Mouse (Mus musculus) ovary, postnatal 36 days (tissue): ENCODE measurements at regions not wholly inside any gene's neighbourhood (a gene's known extent, or its start where the extent isn't known, plus 50 kb on each side); places are given as distances from the start of the nearest gene placed in this dataset.
A peak's percentile ranks its signal among the peaks of the same experiment; 100 is the strongest.

Experiments
- DNase-seq: peaks from one replicate; pipeline ENCODE4 v3.0.0; 2022; ENCODE audit warnings: low spot score, mixed read lengths

DNA sequence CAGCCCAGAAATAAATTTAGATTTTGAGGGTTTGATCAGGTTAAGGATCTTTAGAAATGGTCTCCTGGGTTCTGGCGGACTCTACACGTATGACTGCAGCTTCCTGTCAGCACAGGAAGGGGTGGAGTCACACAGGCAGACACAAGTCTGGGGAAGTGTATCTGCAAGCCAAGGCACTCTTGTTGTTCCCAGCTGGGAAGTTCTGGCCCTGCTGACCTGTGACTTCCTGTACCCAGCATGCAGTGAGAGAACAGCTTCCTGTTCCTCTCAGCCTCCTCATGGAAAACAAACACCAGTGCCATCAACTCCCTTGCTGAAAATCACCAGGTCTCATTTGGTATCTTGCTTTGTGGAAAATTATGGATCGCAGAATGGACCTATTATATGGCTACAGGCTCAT lies 140.9 kb downstream of the Ets2 start:
- DNase-seq: no peak

DNA sequence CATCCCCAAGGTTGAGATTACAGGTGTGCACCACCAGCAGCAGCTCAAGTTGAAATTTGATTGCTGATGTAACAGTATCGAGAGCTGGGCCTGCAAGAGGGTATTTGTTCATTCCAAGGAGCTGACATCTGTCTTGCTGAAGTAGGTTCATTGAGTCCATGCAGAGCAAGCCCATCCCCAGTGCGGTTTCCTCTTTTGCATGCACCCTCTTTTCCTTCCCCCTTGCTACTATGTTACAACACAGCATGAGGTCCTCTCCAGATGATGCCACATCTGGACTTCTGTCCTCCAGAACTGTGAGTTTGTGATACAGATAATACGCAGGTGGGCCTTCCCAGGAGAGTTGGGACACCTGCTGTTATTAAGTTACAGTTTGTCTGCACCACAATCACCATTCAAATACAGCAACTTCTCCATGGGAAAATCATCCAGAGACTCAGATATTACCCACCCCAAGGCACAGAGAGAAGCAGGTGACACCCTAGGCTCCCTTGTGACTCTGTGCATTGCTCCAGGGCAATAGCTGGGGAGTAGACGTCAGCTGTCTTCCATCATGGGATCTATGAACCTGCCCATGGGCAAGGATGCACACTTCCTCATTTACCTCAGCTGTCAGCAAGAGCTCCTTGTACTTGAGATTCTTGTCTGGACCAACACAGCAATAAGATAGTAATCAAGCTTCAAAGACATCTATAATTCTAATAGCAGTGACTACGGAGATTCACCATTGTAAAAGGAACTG lies 137.8 kb downstream of the Ets2 start:
- no peak for DNase-seq

DNA sequence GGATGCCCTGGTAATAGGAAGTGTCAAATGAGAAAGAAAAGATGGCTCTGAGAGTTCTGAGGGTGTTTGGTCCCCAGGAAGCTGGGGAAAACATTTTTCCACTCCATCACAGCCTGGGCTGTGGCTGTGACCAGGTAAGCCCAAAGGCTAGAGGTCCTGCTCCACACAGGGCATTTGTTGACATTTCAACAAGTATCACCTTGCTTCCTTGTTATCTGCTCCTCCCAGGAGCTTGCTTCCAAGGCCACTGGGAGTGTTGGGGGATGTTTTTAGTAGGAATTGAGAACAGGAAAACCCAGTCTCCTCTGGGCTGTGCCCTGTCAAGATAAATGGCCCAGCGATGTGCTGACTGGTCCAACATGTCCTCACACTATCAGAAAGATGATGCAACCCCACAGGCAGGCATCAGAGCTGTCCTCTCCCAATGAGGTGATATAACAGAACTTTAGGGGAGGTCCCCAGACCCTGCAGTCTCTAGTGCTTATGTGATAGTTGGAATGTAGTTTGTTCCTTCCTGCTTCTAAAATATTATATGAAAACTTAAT lies 137.1 kb downstream of the Ets2 start:
- no peak for DNase-seq

DNA sequence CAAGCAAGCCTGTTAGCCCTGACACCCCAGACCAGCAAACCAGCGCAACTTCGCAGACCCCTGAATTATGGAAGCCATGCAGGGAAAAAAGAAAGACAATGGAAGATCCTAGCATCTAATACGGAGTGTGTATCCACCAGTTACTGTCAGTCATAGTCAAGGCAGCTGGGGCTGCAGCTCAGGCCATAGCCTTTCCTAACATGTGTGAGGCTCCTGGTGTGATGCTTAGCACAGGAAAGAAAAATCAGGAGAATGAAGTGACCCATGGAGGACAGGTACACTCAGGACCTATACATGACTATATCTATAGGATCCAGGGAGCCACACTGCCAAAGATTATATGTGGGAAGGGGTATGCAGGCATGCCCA lies 136.6 kb downstream of the Ets2 start:
- DNase-seq: no peak

DNA sequence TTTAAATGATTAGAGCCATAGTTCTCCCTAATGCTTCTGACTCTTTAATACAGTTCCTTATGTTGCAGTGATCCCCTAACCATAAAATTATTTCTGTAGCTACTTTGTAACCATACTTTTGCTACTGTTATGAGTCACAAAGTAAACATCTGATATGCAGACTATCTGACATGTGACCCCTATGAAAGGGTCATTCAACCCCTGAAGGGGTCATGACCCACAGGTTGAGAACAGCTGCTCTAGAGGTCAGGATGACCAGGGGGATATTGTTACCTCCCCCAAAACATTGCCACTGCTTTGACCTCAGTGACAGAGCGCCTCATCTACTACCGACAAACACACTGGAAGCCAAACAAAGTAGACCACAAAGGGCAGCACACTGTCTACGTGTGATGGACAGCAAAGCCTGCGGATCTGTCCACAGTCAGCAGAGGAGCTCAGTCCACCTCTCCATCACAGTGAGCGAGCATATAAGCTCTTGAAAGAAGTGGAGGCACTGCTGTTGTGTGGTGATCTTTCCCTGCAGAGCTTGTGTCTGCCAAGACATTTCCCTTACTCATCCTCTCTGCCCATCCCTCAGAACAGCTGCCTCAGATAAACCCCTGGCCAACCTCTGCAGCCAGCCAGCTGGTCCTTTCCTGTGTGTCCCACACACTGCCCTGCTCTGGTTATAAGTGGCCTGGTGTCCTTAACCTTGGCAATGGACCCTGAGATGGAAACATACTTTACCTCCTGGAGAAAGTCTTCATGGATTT lies 136.0 kb downstream of the Ets2 start:
- no peak for DNase-seq

DNA sequence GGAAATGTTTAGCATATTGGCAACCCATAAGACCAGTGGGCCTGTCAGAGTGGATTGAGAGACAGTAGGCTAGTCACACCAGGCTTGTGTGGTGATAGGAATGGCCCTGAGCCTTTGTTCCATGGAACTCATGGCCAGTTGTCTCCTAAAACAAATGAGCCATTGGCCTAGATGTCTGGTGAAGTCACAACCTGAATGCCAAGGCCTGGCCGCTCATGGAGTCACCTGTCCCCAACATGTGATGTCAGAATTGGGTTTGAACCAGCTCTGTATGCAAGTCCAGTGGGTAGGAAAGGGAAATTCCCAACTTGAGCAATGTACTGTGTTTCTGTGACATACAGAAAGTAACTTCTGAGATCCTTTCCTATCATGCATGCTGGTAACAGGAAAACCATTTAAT lies 134.1 kb downstream of the Ets2 start:
- no peak for DNase-seq

DNA sequence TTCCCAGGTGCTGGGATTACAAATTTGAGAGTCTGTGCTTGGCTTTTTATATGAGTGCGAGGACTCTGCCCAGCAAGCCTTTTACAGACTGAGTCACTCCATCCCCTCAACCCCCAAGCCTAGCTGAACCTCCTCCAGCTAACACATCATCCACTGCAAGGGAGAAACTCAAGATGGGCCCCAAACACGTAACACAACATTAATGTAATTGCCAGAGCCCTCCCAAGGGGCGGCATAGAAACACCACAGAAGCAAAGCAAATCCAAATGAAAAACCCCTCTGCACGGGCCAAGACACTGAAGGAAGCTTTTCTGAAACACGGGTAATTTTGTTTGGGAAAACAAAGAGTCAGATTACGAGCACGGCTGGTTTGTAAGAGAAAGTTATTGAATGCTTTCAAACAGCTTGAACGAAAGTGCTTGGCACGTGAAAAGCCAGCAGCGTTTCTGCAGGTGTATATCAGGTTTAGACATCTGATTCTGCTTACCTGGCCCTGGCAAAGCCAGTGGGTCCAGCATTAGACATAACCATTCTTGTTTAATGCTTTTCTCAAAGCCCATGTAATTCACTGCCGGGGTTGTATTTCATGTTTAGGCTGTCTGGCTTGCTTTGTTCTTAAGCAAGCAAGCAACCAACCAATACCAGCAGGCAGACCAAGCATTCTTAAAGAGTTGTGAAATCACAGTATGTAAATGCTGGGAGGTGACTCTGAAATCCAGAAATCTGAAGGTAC lies 132.8 kb downstream of the Ets2 start:
- no peak for DNase-seq

DNA sequence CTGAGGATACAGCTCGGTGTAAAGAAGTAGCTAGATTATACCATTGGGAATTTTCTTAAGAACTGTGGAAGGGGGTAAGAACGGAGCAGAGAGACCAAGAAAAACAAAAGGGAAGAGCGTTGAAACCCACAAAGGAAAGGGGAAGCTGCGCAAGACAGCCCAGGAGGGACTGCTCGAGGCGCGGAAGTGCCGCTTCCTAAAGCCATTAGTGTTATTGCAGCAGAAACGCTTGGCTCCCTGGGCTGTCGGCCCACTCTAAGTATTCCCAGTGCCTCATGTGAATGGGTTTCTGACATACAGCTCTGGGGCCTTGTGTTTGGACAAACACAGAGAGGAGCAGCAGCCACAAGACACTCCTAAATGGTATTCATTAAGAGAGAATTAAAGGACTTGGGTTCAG lies 131.6 kb downstream of the Ets2 start:
- no peak for DNase-seq

DNA sequence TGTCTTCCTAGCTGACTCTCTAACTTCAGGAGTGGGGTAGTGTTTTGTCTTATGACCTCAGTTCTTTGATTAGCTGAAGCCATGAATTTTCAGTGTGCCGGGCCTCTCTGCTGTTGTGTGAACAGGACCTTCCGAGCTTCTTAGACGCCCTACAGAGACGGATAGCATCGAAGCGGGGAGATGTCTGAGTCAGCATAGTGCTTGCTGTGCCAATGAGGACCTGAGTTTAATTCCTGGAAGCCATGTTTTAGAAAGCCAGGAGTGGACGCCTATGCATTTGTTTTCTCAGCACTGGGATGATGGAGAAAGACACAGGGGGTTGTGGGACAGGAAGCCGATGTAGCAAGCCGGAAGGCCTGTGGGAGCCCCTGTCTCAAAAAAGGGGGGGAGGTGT lies 130.5 kb downstream of the Ets2 start:
- DNase-seq: peak; percentile 32

DNA sequence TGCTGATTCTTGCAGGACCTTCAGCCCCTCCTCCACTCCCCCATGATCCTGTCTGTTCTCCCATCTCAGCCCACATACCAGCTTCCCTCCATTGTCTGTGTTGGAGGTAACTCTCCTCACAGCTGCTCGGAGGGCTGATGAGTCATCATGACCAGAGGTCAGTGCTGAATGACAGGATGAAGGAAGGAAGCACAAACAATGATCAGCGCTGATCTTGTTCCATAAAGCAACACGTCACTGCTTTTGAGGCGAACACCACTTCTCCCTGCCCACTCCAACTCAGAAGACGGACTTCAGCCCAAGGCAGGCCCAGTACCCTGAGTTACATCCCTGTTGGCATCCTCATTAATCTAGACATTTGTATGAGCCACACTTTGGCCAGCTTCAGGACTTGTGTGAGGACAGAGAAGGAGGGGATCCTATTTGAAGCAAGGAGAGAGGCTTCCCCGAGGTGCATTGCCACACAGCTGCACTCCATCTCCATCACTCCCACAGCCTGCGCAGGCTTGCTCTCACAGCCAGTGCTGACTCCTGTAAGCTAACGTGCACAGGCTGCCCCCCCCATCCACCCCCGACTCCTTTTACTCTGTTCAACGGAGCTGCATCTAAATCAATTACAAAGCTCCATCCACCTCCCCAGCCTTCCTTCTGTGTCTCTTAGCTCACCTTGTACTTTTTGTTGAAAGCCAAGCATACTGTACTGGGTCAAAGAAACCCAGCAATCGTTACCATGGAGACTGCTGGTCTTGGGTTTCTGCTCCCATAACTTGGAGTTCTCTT lies 129.9 kb downstream of the Ets2 start:
- DNase-seq: peak; percentile 33

DNA sequence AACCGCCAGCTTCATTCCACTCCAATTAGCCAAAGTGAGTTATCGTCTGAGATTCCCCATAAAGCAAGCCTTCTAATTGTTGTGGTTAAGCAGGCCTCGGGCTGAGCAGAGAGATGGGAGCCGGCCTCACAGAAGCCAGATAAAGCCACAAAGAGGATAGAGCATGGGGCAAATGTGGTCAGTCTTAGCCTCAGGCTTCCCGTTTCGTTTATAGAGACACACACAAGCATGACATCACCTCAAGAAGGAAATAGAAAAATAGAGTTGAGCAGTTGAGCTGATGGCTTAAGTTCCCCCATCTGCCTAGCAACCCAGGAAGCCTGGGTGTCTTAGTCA lies 125.5 kb downstream of the Ets2 start:
- no peak for DNase-seq

DNA sequence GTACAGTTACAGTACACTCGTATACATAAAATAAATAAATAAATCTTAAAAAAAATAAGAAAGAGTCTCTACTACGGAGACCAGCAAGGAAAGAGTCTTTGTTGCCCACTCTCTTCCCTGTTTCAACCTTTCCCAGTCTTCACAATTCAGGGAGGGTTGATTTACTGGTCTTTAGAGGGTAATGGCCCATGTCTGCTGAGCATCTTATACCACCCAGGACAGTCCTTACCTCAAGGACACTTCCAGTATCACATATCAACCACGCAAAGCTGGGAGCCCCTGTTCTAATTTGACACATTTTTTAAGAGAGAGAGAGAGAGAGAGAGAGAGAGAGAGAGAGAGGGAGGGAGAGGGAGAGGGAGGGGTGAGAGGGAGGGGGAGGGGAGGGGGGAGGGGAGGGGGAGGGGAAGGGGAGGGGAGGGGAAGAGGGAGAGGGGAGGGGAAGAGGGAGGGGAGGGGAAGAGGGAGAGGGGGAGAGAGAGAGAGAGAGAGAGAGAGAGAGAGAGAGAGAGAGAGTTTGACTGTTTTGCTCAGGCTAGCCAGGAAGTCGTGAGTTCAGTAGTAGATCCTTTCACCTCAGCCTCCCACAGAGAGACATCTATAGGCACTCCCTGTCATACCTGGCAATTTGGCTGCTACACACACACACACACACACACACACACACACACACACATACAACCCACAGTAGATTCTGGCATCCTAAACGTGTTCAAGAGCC lies 125.0 kb downstream of the Ets2 start:
- no peak for DNase-seq

DNA sequence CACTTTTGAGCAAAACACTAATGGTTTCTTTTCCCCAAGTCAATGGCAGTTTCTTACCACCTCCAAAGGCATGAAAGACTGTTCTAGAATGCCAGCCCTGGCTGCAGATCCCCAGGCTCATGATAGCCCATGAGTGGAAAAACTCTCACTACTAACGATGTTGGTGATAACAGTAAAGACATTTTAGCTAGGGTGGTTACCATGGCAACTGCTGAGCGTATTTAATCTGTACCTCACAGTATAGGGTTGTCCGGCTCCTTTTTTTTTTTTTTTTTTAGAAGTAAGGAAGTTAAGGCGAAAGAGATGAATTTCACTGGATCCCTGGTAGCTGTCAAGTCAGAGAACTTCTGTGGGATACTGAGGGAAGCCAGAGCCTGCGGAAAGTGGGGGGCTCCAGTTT lies 123.8 kb downstream of the Ets2 start:
- no peak for DNase-seq

DNA sequence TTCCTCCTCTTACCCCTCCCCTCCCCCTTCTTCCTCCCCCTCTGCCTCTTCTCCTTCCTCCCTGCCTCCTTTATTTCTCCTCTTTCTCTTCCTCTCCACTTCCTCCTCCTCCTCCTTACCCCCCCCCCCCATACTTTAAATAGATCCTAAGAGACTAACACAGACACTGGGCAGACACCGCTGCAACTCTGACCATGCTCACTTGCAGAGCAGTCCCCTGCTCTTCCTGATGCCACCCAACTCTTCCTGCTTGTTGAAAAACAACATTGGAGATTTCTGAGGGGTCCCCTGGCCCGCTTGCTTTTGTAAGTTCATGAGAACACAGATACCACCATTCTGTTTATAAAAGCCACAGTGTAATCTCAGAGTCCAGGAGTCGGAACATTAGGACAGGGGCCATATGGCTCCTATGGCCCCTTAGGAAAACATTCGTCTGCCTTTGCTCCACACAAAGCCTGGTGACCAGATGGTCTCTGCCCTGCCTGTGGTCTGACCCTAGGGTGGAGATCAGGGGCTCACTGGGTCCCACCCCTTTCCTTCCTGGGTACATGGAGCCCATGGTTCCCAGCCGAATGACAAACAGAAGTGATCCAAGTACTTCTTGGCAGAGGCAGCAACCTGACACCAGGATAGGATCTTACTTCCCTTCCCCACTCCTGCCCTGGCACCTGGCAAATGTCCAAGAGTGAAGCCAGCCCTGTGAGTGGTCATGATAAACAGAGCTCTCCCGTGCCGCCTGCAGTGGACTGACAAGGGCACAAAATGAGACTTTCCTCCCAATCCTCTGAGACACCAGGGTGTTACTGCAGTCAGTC lies 123.1 kb downstream of the Ets2 start:
- DNase-seq: peak; percentile 63

DNA sequence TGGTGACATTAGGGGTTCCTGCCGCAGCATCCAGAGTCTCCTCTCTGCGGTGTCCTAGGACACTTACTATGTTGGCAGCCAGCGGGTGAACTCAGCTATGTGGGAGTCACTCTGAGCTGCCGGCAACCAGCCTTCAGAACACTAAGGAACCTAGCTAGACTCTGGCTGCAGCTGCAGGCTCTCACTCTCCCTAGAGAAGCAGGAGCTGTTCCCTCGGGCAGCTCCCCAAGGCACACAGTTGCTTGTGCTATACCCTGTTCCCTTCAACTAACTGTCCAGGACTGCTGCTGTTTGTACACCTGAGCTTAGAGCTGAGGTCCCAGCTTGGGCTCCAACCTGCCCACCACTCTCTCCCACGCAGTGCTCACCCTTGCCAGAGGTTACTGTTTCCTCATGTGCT lies 121.9 kb downstream of the Ets2 start:
- peak; percentile 39 for DNase-seq

DNA sequence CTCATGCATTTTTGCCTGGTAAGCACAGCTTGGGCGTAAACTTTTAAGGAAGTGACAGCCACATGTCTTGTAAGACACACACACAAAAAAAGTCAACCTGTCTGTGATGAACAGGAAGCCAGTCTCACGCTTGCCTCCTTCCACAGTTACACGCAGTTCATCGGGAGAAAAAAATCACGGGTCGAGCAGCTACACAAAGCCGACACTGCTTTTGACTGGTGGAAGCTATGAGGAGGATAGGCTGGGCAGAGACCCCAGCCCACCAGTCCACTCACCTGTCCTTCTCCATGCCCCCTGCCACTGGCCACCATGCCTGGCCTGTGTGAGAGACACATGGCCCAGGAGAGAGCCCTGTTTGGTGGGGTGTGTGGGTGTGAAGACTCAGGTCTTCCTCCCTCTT lies 119.2 kb downstream of the Ets2 start:
- no peak for DNase-seq

DNA sequence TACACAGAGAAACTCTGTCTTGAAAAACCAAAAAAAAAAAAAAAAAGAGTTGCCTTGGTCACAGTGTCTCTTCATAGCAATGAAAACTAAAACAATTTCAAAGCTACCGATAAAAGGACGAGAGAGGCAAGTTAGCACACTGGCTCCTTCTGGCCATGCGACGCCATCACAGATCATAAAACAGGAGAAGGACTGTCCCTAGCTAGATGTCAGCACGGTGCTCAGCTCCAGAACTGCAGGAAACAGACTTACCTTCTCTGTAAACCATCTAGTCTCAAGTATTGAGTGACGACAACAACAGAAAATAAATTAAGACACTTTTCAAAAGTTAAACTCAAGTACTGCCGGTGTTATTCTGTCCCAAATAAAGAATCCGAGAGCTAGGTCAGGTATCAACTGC lies 118.7 kb downstream of the Ets2 start:
- DNase-seq: no peak

DNA sequence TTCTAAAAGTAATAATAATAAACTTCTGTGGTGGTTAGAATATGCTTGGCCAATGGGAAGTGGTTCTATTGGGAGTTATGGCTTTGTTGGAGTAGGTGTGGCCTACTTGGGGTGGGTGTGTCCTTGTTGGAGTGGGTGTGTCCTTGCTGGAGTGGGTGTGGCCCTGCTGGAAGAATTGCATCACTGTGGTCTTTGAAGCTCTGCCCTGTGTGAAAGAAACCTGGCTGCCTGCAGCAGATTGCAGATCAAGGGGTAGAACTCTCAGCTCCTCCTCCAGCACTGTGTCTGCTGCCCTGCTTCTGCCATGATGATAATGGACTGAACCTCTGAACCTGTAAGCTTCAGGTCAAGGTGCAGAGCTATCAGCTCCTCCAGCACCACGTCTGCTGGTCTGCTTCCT lies 118.1 kb downstream of the Ets2 start:
- DNase-seq: no peak

DNA sequence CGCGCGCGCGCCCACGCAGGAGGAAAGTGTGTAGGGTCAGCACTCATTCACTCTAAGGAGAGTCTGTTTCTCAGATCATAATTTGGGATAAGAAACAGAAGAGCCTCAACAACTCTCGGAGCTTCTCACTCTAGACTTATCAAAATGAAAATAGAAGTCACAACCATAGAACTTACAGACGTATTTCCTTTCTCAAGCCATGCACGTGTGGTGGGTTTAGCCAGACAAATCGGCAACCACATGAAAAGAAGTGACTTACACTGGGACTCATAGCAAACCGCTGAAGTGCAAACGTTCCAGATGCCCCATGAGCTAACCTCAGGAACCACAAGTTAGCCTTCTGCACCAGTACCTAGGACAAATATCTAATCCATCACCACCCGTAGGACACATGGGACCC lies 114.1 kb downstream of the Ets2 start:
- DNase-seq: no peak

DNA sequence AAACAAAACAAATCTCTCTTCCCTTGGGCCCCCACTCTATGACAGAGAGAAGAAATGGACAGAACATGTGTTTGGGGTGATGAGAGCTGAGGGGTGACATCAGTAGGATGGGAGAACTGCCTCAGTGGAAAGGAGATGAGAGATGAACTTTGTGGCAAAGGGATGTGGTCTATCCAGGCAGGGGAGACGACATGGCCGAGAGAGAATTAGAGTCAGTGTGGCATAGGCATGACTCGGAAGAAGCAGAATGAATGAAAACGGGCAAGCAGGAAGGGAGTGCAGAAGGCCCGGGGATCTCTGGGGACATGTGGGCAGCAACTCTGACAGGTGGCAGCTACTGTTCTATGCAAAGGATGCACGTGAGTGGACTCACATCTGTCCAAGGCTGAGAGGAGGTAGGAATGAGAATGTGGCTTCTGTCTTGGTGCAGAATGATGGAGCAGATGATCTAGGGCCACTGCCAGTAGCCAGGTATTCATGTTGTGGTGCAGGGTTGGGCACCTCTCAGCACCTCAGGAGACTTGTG lies 113.4 kb downstream of the Ets2 start:
- DNase-seq: no peak
